Mouse (Mus musculus) embryonic facial prominence, embryonic 11.5 days (tissue): Measurements from ENCODE around the gene Gm47955. TPM values are rescaled to one million over a fixed set of nuclear protein-coding genes. Genes with fewer than 3 reads are reported as not detected.

Experiments used
- ATAC-seq: fragments of 200-750 bp; cut with Nextera tagmentation; replicated peaks from 2 replicates; pipeline ENCODE4 v1.8.0; 2017; ENCODE audit warnings: low read depth; ENCODE audit not compliant: insufficient number of reproducible peaks, low FRiP score, low TSS enrichment
- DNase-seq: peaks from one replicate; pipeline ENCODE4 v3.0.0-alpha.2; 2015; ENCODE audit warnings: low spot score
- H3K27ac ChIP-seq: fragments of 300-500 bp; sonication (generic); replicated peaks from 2 replicates; pipeline ENCODE4 v1.5.1; 2014; ENCODE audit warnings: mild to moderate bottlenecking, low read depth, low read length, control low read depth
- H3K27me3 ChIP-seq: fragments of 300-500 bp; sonication (generic); 2 replicates; pipeline ENCODE4 v1.6.1; 2014; ENCODE audit warnings: mild to moderate bottlenecking, low read length, moderate library complexity, mixed read lengths; ENCODE audit not compliant: control insufficient read depth, insufficient read depth
- H3K36me3 ChIP-seq: fragments of 300-500 bp; sonication (generic); replicated peaks from 2 replicates; pipeline ENCODE4 v1.6.1; 2014; ENCODE audit warnings: low read depth, mild to moderate bottlenecking, low read length, moderate library complexity, mixed read lengths; ENCODE audit not compliant: control insufficient read depth, insufficient read depth
- H3K4me1 ChIP-seq: fragments of 300-500 bp; sonication (generic); 2 replicates; pipeline ENCODE4 v1.6.1; 2014; ENCODE audit warnings: low read length, mixed read lengths; ENCODE audit not compliant: control insufficient read depth, insufficient read depth
- H3K4me2 ChIP-seq: fragments of 300-500 bp; sonication (generic); 2 replicates; pipeline ENCODE4 v1.6.1; 2014; ENCODE audit warnings: low read depth, mild to moderate bottlenecking, control low read depth, low read length, moderate library complexity
- H3K4me3 ChIP-seq: fragments of 300-500 bp; sonication (generic); 2 replicates; pipeline ENCODE4 v1.5.1; 2014; ENCODE audit warnings: low read depth, low read length, control low read depth
- H3K9ac ChIP-seq: fragments of 300-500 bp; sonication (generic); replicated peaks from 2 replicates; pipeline ENCODE4 v1.6.1; 2014; ENCODE audit warnings: mild to moderate bottlenecking, control low read depth, low read length
- H3K9me3 ChIP-seq: fragments of 300-500 bp; sonication (generic); replicated peaks from 2 replicates; pipeline ENCODE4 v1.6.1; 2016; ENCODE audit warnings: mild to moderate bottlenecking, low read length, inconsistent platforms, mixed read lengths; ENCODE audit not compliant: control insufficient read depth
- WGBS: fragments of 180-500 bp; shearing (Covaris S2); extraction: QIAGEN DNeasy Blood & Tissue Kit; methylation state at CpG from one replicate; pipeline ENCODE4 v1.1.7; 2014; 5-methylcytosine and 5-hydroxymethylcytosine counted together
- polyA plus RNA-seq: library from polyadenylated mRNA; unstranded; fragments of >200 nt; fragmentation: Nextera tagmentation; extraction: Ambion mirVana; gene quantifications from 2 replicates; pipeline ENCODE4 v1.2.1, GENCODE M21; 2014

The Gm47955 gene
- polyA plus RNA-seq, 1 experiment from 2014 or later = not detected

GRCm38 (mm10) chr1:82974342-82974741 is 14.3 kb downstream of the Gm47955 start:
- no peaks in the 10 kb centered on the region for H3K27me3 ChIP-seq
- no peak overlapping the region for H3K9ac ChIP-seq
- no peak overlapping the region for H3K4me3 ChIP-seq
- H3K27ac ChIP-seq = no peak overlapping the region
- no peak for ATAC-seq
- no peaks in the 10 kb centered on the region for H3K4me1 ChIP-seq
- no peaks in the 10 kb centered on the region for H3K9me3 ChIP-seq
- 88% methylated on average over 9 of the region's 9 CpGs for WGBS
- H3K36me3 ChIP-seq = no peaks in the 10 kb centered on the region
- DNase-seq = no peak
- H3K4me2 ChIP-seq = no peak overlapping the region

GRCm38 (mm10) chr1:82975750-82976149 is 15.7 kb downstream of the Gm47955 start:
- DNase-seq (no peak), ATAC-seq (no peak)
- Histone ChIP-seq H3K4me1 (no peaks in the 10 kb centered on the region), H3K27me3 (no peaks in the 10 kb centered on the region), H3K4me3 (no peak overlapping the region), H3K27ac (no peak overlapping the region), H3K9me3 (no peaks in the 10 kb centered on the region), H3K4me2 (no peak overlapping the region), H3K9ac (no peak overlapping the region), H3K36me3 (no peaks in the 10 kb centered on the region)
- WGBS = 75% methylated on average over 5 of the region's 5 CpGs

GRCm38 (mm10) chr1:82977840-82978239 is 17.8 kb downstream of the Gm47955 start:
- Histone ChIP-seq H3K4me2 (no peak overlapping the region), H3K4me3 (no peak overlapping the region), H3K27ac (no peak overlapping the region), H3K36me3 (no peaks in the 10 kb centered on the region), H3K27me3 (no peaks in the 10 kb centered on the region), H3K9ac (no peak overlapping the region), H3K9me3 (no peaks in the 10 kb centered on the region), H3K4me1 (no peaks in the 10 kb centered on the region)
- no peak for ATAC-seq
- DNase-seq = no peak

GRCm38 (mm10) chr1:82986738-82987137 is 26.7 kb downstream of the Gm47955 start:
- 92% methylated on average over 6 of the region's 6 CpGs for WGBS
- Histone ChIP-seq H3K9me3 (peaks cover 3% of the 10 kb centered on the region; the same call in 1 of the 2 replicates), H3K4me3 (no peak overlapping the region), H3K27me3 (no peaks in the 10 kb centered on the region), H3K9ac (no peak overlapping the region), H3K4me1 (no peaks in the 10 kb centered on the region), H3K27ac (no peak overlapping the region), H3K36me3 (no peaks in the 10 kb centered on the region), H3K4me2 (no peak overlapping the region)
- no peak for ATAC-seq
- no peak for DNase-seq

GRCm38 (mm10) chr1:82987530-82988198 is 27.6 kb downstream of the Gm47955 start:
- 32% methylated on average over 4 of the region's 4 CpGs for WGBS
- no peaks in the 10 kb centered on the region for H3K36me3 ChIP-seq
- no peak overlapping the region for H3K9ac ChIP-seq
- no peak overlapping the region for H3K27ac ChIP-seq
- no peak overlapping the region for H3K4me2 ChIP-seq
- H3K9me3 ChIP-seq = peaks cover 3% of the 10 kb centered on the region; the same call in 1 of the 2 replicates
- ATAC-seq = 0 out of 2 replicates have a peak, but pooled peaks have one; percentile 67
- no peaks in the 10 kb centered on the region for H3K4me1 ChIP-seq
- DNase-seq = peak; percentile 84
- H3K27me3 ChIP-seq = no peaks in the 10 kb centered on the region
- no peak overlapping the region for H3K4me3 ChIP-seq

GRCm38 (mm10) chr1:82991062-82991461 is 31.0 kb downstream of the Gm47955 start:
- 77% methylated on average over 4 of the region's 4 CpGs for WGBS
- no peak for DNase-seq
- no peaks in the 10 kb centered on the region for H3K4me1 ChIP-seq

GRCm38 (mm10) chr1:82991596-82991995 is 31.5 kb downstream of the Gm47955 start:
- no peak for DNase-seq
- no peak overlapping the region for H3K4me2 ChIP-seq
- no peaks in the 10 kb centered on the region for H3K4me1 ChIP-seq
- no peak overlapping the region for H3K9ac ChIP-seq
- H3K9me3 ChIP-seq = no peaks in the 10 kb centered on the region
- ATAC-seq = no peak
- H3K27ac ChIP-seq = no peak overlapping the region
- H3K4me3 ChIP-seq = no peak overlapping the region
- H3K36me3 ChIP-seq = no peaks in the 10 kb centered on the region
- no peaks in the 10 kb centered on the region for H3K27me3 ChIP-seq
- 82% methylated on average over 3 of the region's 3 CpGs for WGBS

More at GRCm38 (mm10) chr1:82991062-82991461, 31.0 kb downstream of the Gm47955 start:
- Histone ChIP-seq H3K9ac (no peak overlapping the region), H3K27ac (no peak overlapping the region), H3K9me3 (no peaks in the 10 kb centered on the region), H3K27me3 (no peaks in the 10 kb centered on the region), H3K36me3 (no peaks in the 10 kb centered on the region), H3K4me2 (no peak overlapping the region), H3K4me3 (no peak overlapping the region)
- no peak for ATAC-seq

- H3K4me2 ChIP-seq = no peak overlapping the region
These were observed 32.0 kb downstream of the Gm47955 start for GRCm38 (mm10) chr1:82992093-82992492.

More at GRCm38 (mm10) chr1:82992093-82992492, 32.0 kb downstream of the Gm47955 start:
- no peak for DNase-seq
- no peak for ATAC-seq
- Histone ChIP-seq H3K27me3 (no peaks in the 10 kb centered on the region), H3K27ac (no peak overlapping the region), H3K4me1 (no peaks in the 10 kb centered on the region), H3K9ac (no peak overlapping the region), H3K9me3 (no peaks in the 10 kb centered on the region), H3K4me3 (no peak overlapping the region), H3K36me3 (no peaks in the 10 kb centered on the region)
- WGBS = 88% methylated on average over 6 of the region's 6 CpGs
